Mouse (Mus musculus): ENCODE data around the gene Cyp17a1. TPM values are rescaled to one million over a fixed set of nuclear protein-coding genes. Genes with fewer than 3 reads are reported as not detected.

The Cyp17a1 gene
- polyA plus RNA-seq, 1 experiment, result 0.26 TPM

GRCm38 (mm10) chr19:46696482-46696881, 23.5 kb upstream of the Cyp17a1 start:
- DNase-seq, result no peak
- TF ChIP-seq POLR2A (IDR thresholded peaks at IDR 0.05; ENCODE audit: control insufficient read depth, extremely low read depth, insufficient read depth, low read length, poor library complexity) (no peak), CTCF (IDR thresholded peaks at IDR 0.05; ENCODE audit: borderline replicate concordance, control insufficient read depth, extremely low read depth, insufficient read depth, low read length, poor library complexity) (no peak)
- Histone ChIP-seq H3K27ac (ENCODE audit: control insufficient read depth, insufficient read depth, low read length) (no peak overlapping the region), H3K4me1 (replicated peaks; ENCODE audit: control insufficient read depth, insufficient read depth, low read length) (peaks cover 13% of the 10 kb centered on the region), H3K27me3 (ENCODE audit: control insufficient read depth, insufficient read depth, low read length) (no peaks in the 10 kb centered on the region), H3K36me3 (ENCODE audit: control insufficient read depth, insufficient read depth, low read length) (no peaks in the 10 kb centered on the region), H3K4me3 (ENCODE audit: control insufficient read depth, insufficient read depth, low read length) (no peak overlapping the region)
- WGBS, result 95% methylated on average over 8 of the region's 8 CpGs

GRCm38 (mm10) chr19:46693146-46693545, 20.2 kb upstream of the Cyp17a1 start:
- TF ChIP-seq CTCF (IDR thresholded peaks at IDR 0.05; ENCODE audit: borderline replicate concordance, control insufficient read depth, extremely low read depth, insufficient read depth, low read length, poor library complexity), result no peak
- TF ChIP-seq POLR2A (IDR thresholded peaks at IDR 0.05; ENCODE audit: control insufficient read depth, extremely low read depth, insufficient read depth, low read length, poor library complexity), result no peak
- Histone ChIP-seq H3K36me3 (ENCODE audit: control insufficient read depth, insufficient read depth, low read length) (no peaks in the 10 kb centered on the region), H3K27ac (ENCODE audit: control insufficient read depth, insufficient read depth, low read length) (no peak overlapping the region), H3K4me3 (ENCODE audit: control insufficient read depth, insufficient read depth, low read length) (no peak overlapping the region), H3K27me3 (ENCODE audit: control insufficient read depth, insufficient read depth, low read length) (no peaks in the 10 kb centered on the region), H3K4me1 (replicated peaks; ENCODE audit: control insufficient read depth, insufficient read depth, low read length) (peaks cover 9% of the 10 kb centered on the region)
- 98% methylated on average over 4 of the region's 4 CpGs for WGBS
- DNase-seq, result no peak

DNA sequence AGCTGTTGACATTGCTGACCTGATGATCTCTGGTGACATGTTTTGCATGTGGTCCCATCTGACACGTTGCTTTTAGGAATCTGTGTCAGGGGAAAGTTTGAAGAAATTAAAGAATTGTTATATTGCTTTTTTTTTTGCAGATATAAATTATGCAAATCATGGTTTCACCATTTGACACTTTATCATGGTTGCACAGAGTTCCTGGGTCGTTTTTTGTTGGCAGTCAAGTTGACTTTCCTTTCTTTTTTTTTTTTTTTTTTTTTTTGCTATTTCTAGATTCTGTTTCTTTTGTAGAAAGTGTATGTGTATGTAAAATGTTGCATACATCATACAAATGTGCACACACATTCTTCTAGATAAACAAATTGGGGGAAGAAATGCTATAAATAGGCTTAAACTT, 18.1 kb upstream of the Cyp17a1 start:
- H3K36me3 ChIP-seq (ENCODE audit: control insufficient read depth, insufficient read depth, low read length), result no peaks in the 10 kb centered on the region
- H3K4me3 ChIP-seq (ENCODE audit: control insufficient read depth, insufficient read depth, low read length), result no peak overlapping the region
- H3K27me3 ChIP-seq (ENCODE audit: control insufficient read depth, insufficient read depth, low read length), result no peaks in the 10 kb centered on the region
- 55% methylated on average over 2 of the region's 2 CpGs for WGBS
- no peak for DNase-seq
- TF ChIP-seq CTCF (IDR thresholded peaks at IDR 0.05; ENCODE audit: borderline replicate concordance, control insufficient read depth, extremely low read depth, insufficient read depth, low read length, poor library complexity) (no peak), POLR2A (IDR thresholded peaks at IDR 0.05; ENCODE audit: control insufficient read depth, extremely low read depth, insufficient read depth, low read length, poor library complexity) (no peak)
- H3K4me1 ChIP-seq (replicated peaks; ENCODE audit: control insufficient read depth, insufficient read depth, low read length), result peaks cover 5% of the 10 kb centered on the region
- no peak overlapping the region for H3K27ac ChIP-seq (ENCODE audit: control insufficient read depth, insufficient read depth, low read length)

DNA sequence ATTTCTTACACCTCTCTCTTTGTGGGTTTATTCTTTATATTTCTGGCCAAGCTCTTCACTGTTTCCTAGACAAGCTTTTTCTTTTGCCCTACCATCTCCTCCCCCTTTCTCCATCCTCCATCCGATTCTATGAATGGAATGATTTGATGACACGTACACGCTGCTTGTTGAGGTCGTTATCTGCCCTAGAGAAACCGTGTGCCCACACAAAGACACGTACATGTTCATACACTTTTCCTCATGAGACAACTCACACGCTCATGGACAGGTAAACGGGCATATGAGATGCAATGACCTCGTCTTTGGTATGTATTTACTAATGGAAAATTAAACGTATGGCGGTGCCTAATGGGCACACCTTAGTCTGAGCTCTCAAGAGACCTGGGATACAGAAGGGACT, 17.4 kb upstream of the Cyp17a1 start:
- WGBS, result 86% methylated on average over 11 of the region's 11 CpGs
- peaks cover 5% of the 10 kb centered on the region for H3K4me1 ChIP-seq (replicated peaks; ENCODE audit: control insufficient read depth, insufficient read depth, low read length)
- TF ChIP-seq CTCF (IDR thresholded peaks at IDR 0.05; ENCODE audit: borderline replicate concordance, control insufficient read depth, extremely low read depth, insufficient read depth, low read length, poor library complexity) (no peak), POLR2A (IDR thresholded peaks at IDR 0.05; ENCODE audit: control insufficient read depth, extremely low read depth, insufficient read depth, low read length, poor library complexity) (no peak)
- peak overlapping the region; percentile 62 for H3K4me3 ChIP-seq (ENCODE audit: control insufficient read depth, insufficient read depth, low read length)
- no peaks in the 10 kb centered on the region for H3K27me3 ChIP-seq (ENCODE audit: control insufficient read depth, insufficient read depth, low read length)
- H3K27ac ChIP-seq (ENCODE audit: control insufficient read depth, insufficient read depth, low read length), result no peak overlapping the region
- no peaks in the 10 kb centered on the region for H3K36me3 ChIP-seq (ENCODE audit: control insufficient read depth, insufficient read depth, low read length)
- DNase-seq, result no peak

GRCm38 (mm10) chr19:46689460-46690372, 16.7 kb upstream of the Cyp17a1 start, which contains the start of gene Borcs7:
Gene Borcs7, plus strand, starts transcription at chr19:46689906.
- Histone ChIP-seq H3K27ac (ENCODE audit: control insufficient read depth, insufficient read depth, low read length) (no peak within 1 kb of the TSS), H3K4me3 (ENCODE audit: control insufficient read depth, insufficient read depth, low read length) (peak within 1 kb of the TSS; percentile 62), H3K27me3 (ENCODE audit: control insufficient read depth, insufficient read depth, low read length) (no peaks in the 10 kb centered on the region), H3K36me3 (ENCODE audit: control insufficient read depth, insufficient read depth, low read length) (no peaks in the 10 kb centered on the region), H3K4me1 (replicated peaks; ENCODE audit: control insufficient read depth, insufficient read depth, low read length) (peaks cover 5% of the 10 kb centered on the region)
- 4% methylated on average over 44 of the region's 44 CpGs for WGBS
- peak; percentile 60; the same call in 1 of the 2 replicates for TF ChIP-seq POLR2A (IDR thresholded peaks at IDR 0.05; ENCODE audit: control insufficient read depth, extremely low read depth, insufficient read depth, low read length, poor library complexity)
- TF ChIP-seq CTCF (IDR thresholded peaks at IDR 0.05; ENCODE audit: borderline replicate concordance, control insufficient read depth, extremely low read depth, insufficient read depth, low read length, poor library complexity), result peak; percentile 40; the same call in 1 of the 2 replicates
- peak; percentile 91 for DNase-seq

DNA sequence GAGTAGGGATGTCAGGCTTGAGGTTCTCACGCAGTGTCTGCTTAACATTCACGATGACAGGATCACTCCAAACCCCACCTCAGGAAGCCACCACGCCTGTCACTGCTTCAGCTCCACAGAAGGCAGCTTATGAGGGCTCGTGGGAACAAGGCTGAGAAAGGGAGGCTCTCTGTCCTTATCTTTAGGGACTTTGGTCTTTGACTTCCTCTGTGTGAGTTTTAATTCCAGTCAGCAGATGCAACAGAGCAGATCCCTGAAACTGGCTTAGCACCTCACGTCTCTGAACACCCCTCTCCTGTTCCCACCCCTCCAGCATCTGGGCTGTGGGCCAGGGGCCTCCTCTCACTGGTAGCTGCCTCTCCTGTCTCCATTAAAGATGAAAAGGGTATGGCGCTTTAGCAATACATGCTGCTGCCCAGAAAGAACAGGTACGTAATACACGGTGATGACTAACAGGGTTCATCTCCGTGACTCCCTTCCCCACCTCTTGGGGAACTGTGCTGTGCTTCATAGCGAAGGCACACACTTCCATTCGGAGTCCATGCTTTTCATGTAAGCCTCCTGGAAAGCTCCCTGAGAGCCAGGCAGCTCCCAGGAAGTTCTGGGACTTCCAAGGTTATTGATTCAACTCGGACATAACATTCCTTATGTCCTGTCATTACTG, 6.9 kb upstream of the Cyp17a1 start:
- TF ChIP-seq POLR2A (IDR thresholded peaks at IDR 0.05; ENCODE audit: control insufficient read depth, extremely low read depth, insufficient read depth, low read length, poor library complexity) (no peak), CTCF (IDR thresholded peaks at IDR 0.05; ENCODE audit: borderline replicate concordance, control insufficient read depth, extremely low read depth, insufficient read depth, low read length, poor library complexity) (no peak)
- no peaks in the 10 kb centered on the region for H3K4me1 ChIP-seq (replicated peaks; ENCODE audit: control insufficient read depth, insufficient read depth, low read length)
- H3K36me3 ChIP-seq (ENCODE audit: control insufficient read depth, insufficient read depth, low read length), result no peaks in the 10 kb centered on the region
- 65% methylated on average over 12 of the region's 12 CpGs for WGBS
- H3K4me3 ChIP-seq (ENCODE audit: control insufficient read depth, insufficient read depth, low read length), result no peak overlapping the region
- no peak overlapping the region for H3K27ac ChIP-seq (ENCODE audit: control insufficient read depth, insufficient read depth, low read length)
- no peak for DNase-seq
- no peaks in the 10 kb centered on the region for H3K27me3 ChIP-seq (ENCODE audit: control insufficient read depth, insufficient read depth, low read length)
